Mouse (Mus musculus): ENCODE results near the gene Atp5s. TPM values are rescaled to one million over a fixed set of nuclear protein-coding genes. Genes with fewer than 3 reads are reported as not detected.

Gene Atp5s
- 34.5 and 37.0 TPM in 2 replicates for polyA plus RNA-seq (2015; fragmentation: Nextera tagmentation; extraction: Ambion mirVana)

- no peaks in the 10 kb centered on the region for H3K9me3 ChIP-seq
- ATAC-seq (ENCODE audit: low FRiP score, low read depth) = peak; percentile 96
- no peaks in the 10 kb centered on the region for H3K27me3 ChIP-seq
- peak within 1 kb of the TSS; percentile 76 for H3K27ac ChIP-seq (replicated peaks)
- H3K36me3 ChIP-seq = peaks cover 11% of the 10 kb centered on the region
- under 1% methylated on average over 60 of the region's 60 CpGs for WGBS
- H3K4me1 ChIP-seq (replicated peaks) = peaks cover 17% of the 10 kb centered on the region
- peak within 1 kb of the TSS; percentile 55 for H3K4me3 ChIP-seq
- H3K4me2 ChIP-seq = peak within 1 kb of the TSS; percentile 64
- peak within 1 kb of the TSS; percentile 54 for H3K9ac ChIP-seq
Measured at GRCm38 (mm10) chr12:69724711-69725460, at the start of gene Atp5s, which contains the start of gene L2hgdh. TSS of gene Atp5s (plus strand) at chr12:69724950. TSS of gene L2hgdh (minus strand) at chr12:69724873.

GRCm38 (mm10) chr12:69676157-69676556 lies 48.6 kb upstream of the Atp5s start:
- Histone ChIP-seq H3K4me3 (no peak overlapping the region), H3K36me3 (no peaks in the 10 kb centered on the region), H3K4me1 (replicated peaks) (peaks cover 22% of the 10 kb centered on the region), H3K27ac (replicated peaks) (no peak overlapping the region), H3K27me3 (no peaks in the 10 kb centered on the region), H3K9me3 (no peaks in the 10 kb centered on the region), H3K9ac (no peak overlapping the region), H3K4me2 (no peak overlapping the region)
- 95% methylated on average over 4 of the region's 4 CpGs for WGBS
- no peak for ATAC-seq (ENCODE audit: low FRiP score, low read depth)

GRCm38 (mm10) chr12:69680635-69681565 lies 43.9 kb upstream of the Atp5s start:
- H3K36me3 ChIP-seq = no peaks in the 10 kb centered on the region
- H3K9ac ChIP-seq = peak overlapping the region; percentile 94
- H3K4me2 ChIP-seq = peak overlapping the region; percentile 69
- under 1% methylated on average over 46 of the region's 56 CpGs for WGBS
- H3K9me3 ChIP-seq = no peaks in the 10 kb centered on the region
- H3K27me3 ChIP-seq = no peaks in the 10 kb centered on the region
- peak overlapping the region; percentile 97 for H3K27ac ChIP-seq (replicated peaks)
- H3K4me1 ChIP-seq (replicated peaks) = peaks cover 22% of the 10 kb centered on the region
- peak; percentile 33; the same call in 1 of the 2 replicates for ATAC-seq (ENCODE audit: low FRiP score, low read depth)
- peak overlapping the region; percentile 98 for H3K4me3 ChIP-seq

- Histone ChIP-seq H3K27ac (replicated peaks) (peak within 1 kb of the TSS; percentile 97), H3K27me3 (no peaks in the 10 kb centered on the region), H3K9me3 (no peaks in the 10 kb centered on the region), H3K36me3 (no peaks in the 10 kb centered on the region), H3K4me3 (peak within 1 kb of the TSS; percentile 98), H3K9ac (peak within 1 kb of the TSS; percentile 94), H3K4me2 (peak within 1 kb of the TSS; percentile 69), H3K4me1 (replicated peaks) (peaks cover 22% of the 10 kb centered on the region)
- peak; percentile 87 for ATAC-seq (ENCODE audit: low FRiP score, low read depth)
- under 1% methylated on average over 57 of the region's 85 CpGs for WGBS
Measured at GRCm38 (mm10) chr12:69681566-69682061, 43.1 kb upstream of the Atp5s start, which contains the start of gene Sos2. TSS of gene Sos2 (minus strand) at chr12:69681852.

GRCm38 (mm10) chr12:69682065-69682787 lies 42.5 kb upstream of the Atp5s start:
- Histone ChIP-seq H3K27ac (replicated peaks) (peak overlapping the region; percentile 97), H3K9me3 (no peaks in the 10 kb centered on the region), H3K4me3 (peak overlapping the region; percentile 98), H3K9ac (peak overlapping the region; percentile 94), H3K27me3 (no peaks in the 10 kb centered on the region), H3K4me2 (peak overlapping the region; percentile 69), H3K36me3 (no peaks in the 10 kb centered on the region), H3K4me1 (replicated peaks) (peaks cover 22% of the 10 kb centered on the region)
- WGBS = under 1% methylated on average over 41 of the region's 54 CpGs
- ATAC-seq (ENCODE audit: low FRiP score, low read depth) = peak; percentile 91

- no peak for ATAC-seq (ENCODE audit: low FRiP score, low read depth)
Measured at GRCm38 (mm10) chr12:69682788-69683419, 41.8 kb upstream of the Atp5s start.

GRCm38 (mm10) chr12:69683537-69683936 lies 41.2 kb upstream of the Atp5s start:
- no peaks in the 10 kb centered on the region for H3K9me3 ChIP-seq
- H3K9ac ChIP-seq = no peak overlapping the region
- H3K27ac ChIP-seq (replicated peaks) = no peak overlapping the region
- no peak overlapping the region for H3K4me3 ChIP-seq
- ATAC-seq (ENCODE audit: low FRiP score, low read depth) = no peak
- no peaks in the 10 kb centered on the region for H3K36me3 ChIP-seq
- no peak overlapping the region for H3K4me2 ChIP-seq
- peaks cover 22% of the 10 kb centered on the region for H3K4me1 ChIP-seq (replicated peaks)
- 40% methylated on average over 10 of the region's 10 CpGs for WGBS
- no peaks in the 10 kb centered on the region for H3K27me3 ChIP-seq

More at GRCm38 (mm10) chr12:69682788-69683419, 41.8 kb upstream of the Atp5s start:
- WGBS = 52% methylated on average over 14 of the region's 14 CpGs
- Histone ChIP-seq H3K36me3 (no peaks in the 10 kb centered on the region), H3K27ac (replicated peaks) (no peak overlapping the region), H3K4me3 (peak overlapping the region; percentile 98), H3K4me2 (peak overlapping the region; percentile 69), H3K4me1 (replicated peaks) (peaks cover 22% of the 10 kb centered on the region), H3K27me3 (no peaks in the 10 kb centered on the region), H3K9me3 (no peaks in the 10 kb centered on the region), H3K9ac (peak overlapping the region; percentile 94; the same call in 1 of the 2 replicates)

DNA sequence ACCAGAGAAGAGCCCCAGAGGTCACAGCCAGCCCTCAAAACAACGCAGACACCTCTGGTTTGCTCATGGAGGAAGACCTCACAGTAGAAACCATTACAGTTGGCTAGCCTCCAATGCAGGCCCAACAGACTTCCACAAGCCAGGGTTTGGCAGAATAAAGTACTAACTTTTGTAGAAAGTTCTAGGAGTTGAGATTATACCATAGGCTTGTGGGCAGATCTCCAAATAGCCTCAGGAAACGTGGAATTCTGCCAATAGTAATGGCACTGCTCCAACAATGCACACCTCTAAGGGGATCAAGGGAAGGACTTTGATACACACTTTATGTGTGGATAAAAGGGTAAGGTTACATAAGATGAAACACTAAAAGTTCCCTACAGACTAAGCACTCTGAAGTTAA lies 36.4 kb upstream of the Atp5s start:
- no peak for ATAC-seq (ENCODE audit: low FRiP score, low read depth)

DNA sequence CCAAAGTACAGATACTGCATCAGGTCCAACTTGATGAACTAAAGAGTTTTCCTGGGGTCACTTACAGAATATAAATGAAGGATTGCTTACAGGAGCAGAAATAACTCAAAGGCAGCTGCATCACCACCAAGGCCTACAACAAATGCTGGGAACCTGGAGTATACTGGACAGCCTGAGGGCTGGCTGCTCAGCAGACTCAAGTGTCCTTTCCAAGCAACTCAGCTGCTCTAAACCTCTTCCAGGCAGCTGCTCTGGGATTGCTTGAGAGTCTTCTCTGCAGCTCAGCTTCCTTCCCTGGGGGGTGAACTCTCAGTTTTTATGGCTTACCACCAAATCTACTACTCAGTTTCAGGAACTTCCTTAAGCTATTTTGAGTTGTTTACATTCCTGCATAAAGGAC lies 35.7 kb upstream of the Atp5s start:
- Histone ChIP-seq H3K27me3 (no peaks in the 10 kb centered on the region), H3K36me3 (no peaks in the 10 kb centered on the region), H3K27ac (replicated peaks) (no peak overlapping the region), H3K4me3 (no peak overlapping the region), H3K9me3 (no peaks in the 10 kb centered on the region), H3K4me2 (no peak overlapping the region), H3K4me1 (replicated peaks) (no peaks in the 10 kb centered on the region), H3K9ac (no peak overlapping the region)
- ATAC-seq (ENCODE audit: low FRiP score, low read depth) = no peak

More for the DNA sequence above, 36.4 kb upstream of the Atp5s start:
- no peak overlapping the region for H3K27ac ChIP-seq (replicated peaks)
- H3K4me2 ChIP-seq = no peak overlapping the region
- no peaks in the 10 kb centered on the region for H3K4me1 ChIP-seq (replicated peaks)
- WGBS = 62% methylated on average over 2 of the region's 2 CpGs
- H3K4me3 ChIP-seq = no peak overlapping the region
- no peaks in the 10 kb centered on the region for H3K9me3 ChIP-seq
- no peak overlapping the region for H3K9ac ChIP-seq
- H3K27me3 ChIP-seq = no peaks in the 10 kb centered on the region
- no peaks in the 10 kb centered on the region for H3K36me3 ChIP-seq

- Histone ChIP-seq H3K9me3 (no peaks in the 10 kb centered on the region), H3K36me3 (no peaks in the 10 kb centered on the region), H3K9ac (no peak overlapping the region), H3K4me1 (replicated peaks) (no peaks in the 10 kb centered on the region), H3K4me2 (no peak overlapping the region), H3K4me3 (no peak overlapping the region), H3K27me3 (no peaks in the 10 kb centered on the region), H3K27ac (replicated peaks) (no peak overlapping the region)
- 94% methylated on average over 4 of the region's 4 CpGs for WGBS
- ATAC-seq (ENCODE audit: low FRiP score, low read depth) = no peak
Measured at GRCm38 (mm10) chr12:69690714-69691113, 34.0 kb upstream of the Atp5s start.

GRCm38 (mm10) chr12:69693471-69693870 lies 31.3 kb upstream of the Atp5s start:
- H3K4me2 ChIP-seq = no peak overlapping the region
- H3K4me3 ChIP-seq = no peak overlapping the region
- 77% methylated on average over 17 of the region's 17 CpGs for WGBS
- no peak overlapping the region for H3K27ac ChIP-seq (replicated peaks)
- no peaks in the 10 kb centered on the region for H3K27me3 ChIP-seq
- H3K9ac ChIP-seq = no peak overlapping the region
- ATAC-seq (ENCODE audit: low FRiP score, low read depth) = no peak
- no peaks in the 10 kb centered on the region for H3K4me1 ChIP-seq (replicated peaks)
- no peaks in the 10 kb centered on the region for H3K36me3 ChIP-seq
- H3K9me3 ChIP-seq = no peaks in the 10 kb centered on the region

Measured in hindbrain, embryonic 15.5 days (tissue).